Mouse (Mus musculus) limb, embryonic 14.5 days (tissue): ENCODE results near the gene Sgsm1. TPM values are rescaled to one million over a fixed set of nuclear protein-coding genes. Genes with fewer than 3 reads are reported as not detected.

Source experiments
- ATAC-seq: fragments of 200-750 bp; cut with Nextera tagmentation; 2 replicates; pipeline ENCODE4 v1.8.0; 2017; ENCODE audit warnings: low read depth, moderate number of reproducible peaks, moderate TSS enrichment; ENCODE audit not compliant: low FRiP score
- DNase-seq: peaks from one replicate; pipeline ENCODE4 v3.0.0-alpha.2; 2015; ENCODE audit warnings: low spot score
- H3K27ac ChIP-seq: fragments of 300-500 bp; sonication (generic); replicated peaks from 2 replicates; pipeline ENCODE4 v1.5.1; 2014; ENCODE audit warnings: low read depth, mild to moderate bottlenecking, low read length, moderate library complexity, mixed read lengths
- H3K27me3 ChIP-seq: fragments of 300-500 bp; sonication (generic); 2 replicates; pipeline ENCODE4 v1.6.1; 2014; ENCODE audit warnings: low read length, mixed read lengths; ENCODE audit not compliant: control insufficient read depth, insufficient read depth
- H3K36me3 ChIP-seq: fragments of 300-500 bp; sonication (generic); 2 replicates; pipeline ENCODE4 v1.6.1; 2014; ENCODE audit warnings: mild to moderate bottlenecking, low read length, moderate library complexity, mixed read lengths; ENCODE audit not compliant: control insufficient read depth, insufficient read depth
- H3K4me1 ChIP-seq: fragments of 300-500 bp; sonication (generic); 2 replicates; pipeline ENCODE4 v1.6.1; 2014; ENCODE audit warnings: antibody characterized with exemption, low read length, mixed read lengths; ENCODE audit not compliant: control insufficient read depth, insufficient read depth
- H3K4me2 ChIP-seq: fragments of 300-500 bp; sonication (generic); replicated peaks from 2 replicates; pipeline ENCODE4 v1.6.1; 2014; ENCODE audit warnings: low read depth, mild to moderate bottlenecking, low read length, moderate library complexity; ENCODE audit not compliant: severe bottlenecking
- H3K4me3 ChIP-seq: fragments of 300-500 bp; sonication (generic); replicated peaks from 2 replicates; pipeline ENCODE4 v1.5.1; 2014; ENCODE audit warnings: low read length
- H3K9ac ChIP-seq: fragments of 300-500 bp; sonication (generic); 2 replicates; pipeline ENCODE4 v1.6.1; 2014; ENCODE audit warnings: mild to moderate bottlenecking, low read depth, low read length, moderate library complexity; ENCODE audit not compliant: severe bottlenecking
- H3K9me3 ChIP-seq: fragments of 300-500 bp; sonication (generic); 2 replicates; pipeline ENCODE4 v1.6.1; 2016; ENCODE audit warnings: low read length; ENCODE audit not compliant: control insufficient read depth
- POLR2A ChIP-seq: fragments of 200-500 bp; IDR thresholded peaks from 2 replicates; pipeline ENCODE4 v1.8.0; 2012; ENCODE audit warnings: inconsistent platforms, mild to moderate bottlenecking, moderate library complexity, borderline replicate concordance; ENCODE audit not compliant: insufficient read depth, insufficient read length; ENCODE audit errors: extremely low read depth
- WGBS: fragments of 180-500 bp; shearing (Covaris S2); extraction: QIAGEN DNeasy Blood & Tissue Kit; methylation state at CpG from one replicate; pipeline ENCODE4 v1.1.7; 2014; 5-methylcytosine and 5-hydroxymethylcytosine counted together
- polyA plus RNA-seq, 2 experiments: library from polyadenylated mRNA; depleted of rRNA in 1 of 2; stranded (reverse) in 1 of 2; unstranded in 1 of 2; fragments of >200 nt; fragmentation: Nextera tagmentation in 1 of 2; extraction: Ambion mirVana in 1 of 2; gene quantifications; 2 replicates each; pipeline versions ENCODE4 v1.2.1 to v1.2.3; 2012 to 2014

The Sgsm1 gene
- polyA plus RNA-seq, 2 experiments, result 1.2 to 3.3 TPM

GRCm38 (mm10) chr5:113313998-113314397 lies 3.4 kb upstream of the Sgsm1 start:
- Histone ChIP-seq H3K4me1 (no peaks in the 10 kb centered on the region), H3K4me3 (peak overlapping the region; percentile 14; the same call in 1 of the 2 replicates), H3K4me2 (0 out of 2 replicates have a peak overlapping the region, but pooled peaks have one; percentile 4), H3K36me3 (no peaks in the 10 kb centered on the region), H3K9me3 (no peaks in the 10 kb centered on the region), H3K27me3 (peaks cover 20% of the 10 kb centered on the region; the same call in 1 of the 2 replicates), H3K9ac (no peak overlapping the region), H3K27ac (no peak overlapping the region)
- TF ChIP-seq POLR2A, result no peak
- DNase-seq, result peak; percentile 74
- under 1% methylated on average over 23 of the region's 24 CpGs for WGBS
- ATAC-seq, result no peak

- peaks cover 20% of the 10 kb centered on the region; the same call in 1 of the 2 replicates for H3K27me3 ChIP-seq
- no peak for DNase-seq
- no peak overlapping the region; the same call in 1 of the 2 replicates for H3K9ac ChIP-seq
- H3K9me3 ChIP-seq, result no peaks in the 10 kb centered on the region
- no peak for TF ChIP-seq POLR2A
- no peak overlapping the region for H3K27ac ChIP-seq
- H3K36me3 ChIP-seq, result no peaks in the 10 kb centered on the region
- H3K4me1 ChIP-seq, result peaks cover 8% of the 10 kb centered on the region
- H3K4me3 ChIP-seq, result peak overlapping the region; percentile 52
- peak overlapping the region; percentile 87 for H3K4me2 ChIP-seq
- ATAC-seq, result no peak
- whole genome bisulfite sequencing, result 58% methylated on average over 22 of the region's 22 CpGs
These were observed 852 bp downstream of the Sgsm1 start for GRCm38 (mm10) chr5:113309491-113310376.

GRCm38 (mm10) chr5:113306750-113307477 lies 3.7 kb downstream of the Sgsm1 start:
- peak; percentile 30 for DNase-seq
- H3K9ac ChIP-seq, result no peak overlapping the region

GRCm38 (mm10) chr5:113304527-113304926 lies 6.1 kb downstream of the Sgsm1 start:
- no peaks in the 10 kb centered on the region for H3K9me3 ChIP-seq
- H3K9ac ChIP-seq, result no peak overlapping the region
- no peaks in the 10 kb centered on the region for H3K36me3 ChIP-seq
- no peak overlapping the region for H3K27ac ChIP-seq
- DNase-seq (no peak), ATAC-seq (no peak)
- WGBS, result 94% methylated on average over 5 of the region's 5 CpGs
- H3K4me3 ChIP-seq, result no peak overlapping the region
- H3K4me2 ChIP-seq, result no peak overlapping the region
- TF ChIP-seq POLR2A, result no peak
- H3K4me1 ChIP-seq, result peaks cover 8% of the 10 kb centered on the region
- peaks cover 8% of the 10 kb centered on the region; the same call in 1 of the 2 replicates for H3K27me3 ChIP-seq

More at GRCm38 (mm10) chr5:113306750-113307477, 3.7 kb downstream of the Sgsm1 start:
- Histone ChIP-seq H3K4me2 (peak overlapping the region; percentile 43), H3K4me3 (peak overlapping the region; percentile 20), H3K36me3 (no peaks in the 10 kb centered on the region), H3K27me3 (peaks cover 14% of the 10 kb centered on the region; the same call in 1 of the 2 replicates), H3K4me1 (peaks cover 8% of the 10 kb centered on the region), H3K9me3 (no peaks in the 10 kb centered on the region), H3K27ac (no peak overlapping the region)
- ATAC-seq, result peak; percentile 51; the same call in 1 of the 2 replicates
- 4% methylated on average over 25 of the region's 25 CpGs for WGBS
- no peak for TF ChIP-seq POLR2A

- ATAC-seq (no peak), DNase-seq (no peak)
- no peak overlapping the region for H3K9ac ChIP-seq
- H3K27ac ChIP-seq, result no peak overlapping the region
- no peaks in the 10 kb centered on the region for H3K36me3 ChIP-seq
- no peak for TF ChIP-seq POLR2A
- peaks cover 19% of the 10 kb centered on the region for H3K27me3 ChIP-seq
- no peak overlapping the region for H3K4me2 ChIP-seq
- H3K4me3 ChIP-seq, result no peak overlapping the region
- peaks cover 3% of the 10 kb centered on the region for H3K4me1 ChIP-seq
- 13% methylated on average over 13 of the region's 13 CpGs for WGBS
- no peaks in the 10 kb centered on the region for H3K9me3 ChIP-seq
These were observed 8.7 kb downstream of the Sgsm1 start for GRCm38 (mm10) chr5:113301841-113302240.
